Mouse (Mus musculus): Measurements from ENCODE around the gene Ermard. TPM values are rescaled to one million over a fixed set of nuclear protein-coding genes. Genes with fewer than 3 reads are reported as not detected.

Gene Ermard
- polyA plus RNA-seq, 1 experiment from 2014 or later: 96.9 TPM

DNA sequence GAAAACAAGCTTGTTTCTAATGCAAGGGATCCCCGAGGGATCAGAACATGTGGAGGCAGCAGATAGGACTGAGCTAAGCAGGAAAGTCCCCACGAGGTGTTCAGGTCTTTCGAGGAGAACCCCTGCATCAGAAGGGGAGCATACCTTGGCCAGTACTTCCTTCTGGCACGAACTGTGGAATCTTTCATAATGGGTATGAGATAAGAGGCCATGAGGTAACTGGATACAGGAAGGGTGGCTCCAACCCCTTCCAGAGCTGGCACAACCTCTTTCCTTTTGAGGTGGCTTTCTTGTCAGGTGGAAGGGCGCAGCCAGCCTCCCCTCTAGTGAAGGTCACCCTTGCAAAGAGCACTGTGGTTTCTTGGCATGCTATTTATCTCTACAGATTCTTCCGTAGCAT, 55.8 kb downstream of the Ermard start:
- Histone ChIP-seq H3K36me3 (ENCODE audit: control insufficient read depth, insufficient read depth, low read length) (no peaks in the 10 kb centered on the region), H3K9ac (ENCODE audit: low read depth, low read length) (no peak overlapping the region), H3K4me1 (ENCODE audit: control insufficient read depth, insufficient read depth, low read length) (no peaks in the 10 kb centered on the region), H3K4me3 (ENCODE audit: low read length) (no peak overlapping the region), H3K27me3 (ENCODE audit: control insufficient read depth, insufficient read depth, low read length) (no peaks in the 10 kb centered on the region), H3K9me3 (ENCODE audit: control insufficient read depth, low read length) (no peaks in the 10 kb centered on the region), H3K27ac (ENCODE audit: low read depth, low read length) (no peak overlapping the region), H3K4me2 (replicated peaks; ENCODE audit: low read depth, low read length) (no peak overlapping the region)
- 91% methylated on average over 6 of the region's 6 CpGs for WGBS
- no peak for ATAC-seq (ENCODE audit: low FRiP score, low TSS enrichment)

DNA sequence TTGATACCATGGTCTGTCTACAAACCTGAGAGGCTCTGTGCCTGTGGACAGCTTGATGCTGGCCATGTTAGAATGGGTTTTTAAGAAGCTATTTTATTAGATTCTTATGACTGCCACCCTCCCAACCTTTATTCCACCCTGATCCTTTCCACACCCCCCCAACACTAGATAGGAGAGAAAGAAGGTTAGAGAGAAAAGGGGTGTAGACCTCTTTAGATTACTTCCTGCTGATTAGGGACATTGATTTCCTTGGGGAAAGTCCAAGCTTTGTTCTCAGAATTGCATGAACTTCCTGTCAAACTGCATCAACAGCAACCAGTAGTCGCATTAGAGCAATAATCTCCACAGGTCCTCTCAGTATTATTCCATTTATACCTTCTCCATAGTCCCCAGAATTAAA, 57.7 kb downstream of the Ermard start:
- no peak overlapping the region for H3K4me2 ChIP-seq (replicated peaks; ENCODE audit: low read depth, low read length)
- 66% methylated on average over 1 of the region's 1 CpGs for WGBS
- H3K9ac ChIP-seq (ENCODE audit: low read depth, low read length): no peak overlapping the region
- H3K36me3 ChIP-seq (ENCODE audit: control insufficient read depth, insufficient read depth, low read length): no peaks in the 10 kb centered on the region
- H3K27me3 ChIP-seq (ENCODE audit: control insufficient read depth, insufficient read depth, low read length): no peaks in the 10 kb centered on the region
- no peaks in the 10 kb centered on the region for H3K4me1 ChIP-seq (ENCODE audit: control insufficient read depth, insufficient read depth, low read length)
- no peak for ATAC-seq (ENCODE audit: low FRiP score, low TSS enrichment)
- H3K4me3 ChIP-seq (ENCODE audit: low read length): no peak overlapping the region
- H3K27ac ChIP-seq (ENCODE audit: low read depth, low read length): no peak overlapping the region
- H3K9me3 ChIP-seq (ENCODE audit: control insufficient read depth, low read length): no peaks in the 10 kb centered on the region

DNA sequence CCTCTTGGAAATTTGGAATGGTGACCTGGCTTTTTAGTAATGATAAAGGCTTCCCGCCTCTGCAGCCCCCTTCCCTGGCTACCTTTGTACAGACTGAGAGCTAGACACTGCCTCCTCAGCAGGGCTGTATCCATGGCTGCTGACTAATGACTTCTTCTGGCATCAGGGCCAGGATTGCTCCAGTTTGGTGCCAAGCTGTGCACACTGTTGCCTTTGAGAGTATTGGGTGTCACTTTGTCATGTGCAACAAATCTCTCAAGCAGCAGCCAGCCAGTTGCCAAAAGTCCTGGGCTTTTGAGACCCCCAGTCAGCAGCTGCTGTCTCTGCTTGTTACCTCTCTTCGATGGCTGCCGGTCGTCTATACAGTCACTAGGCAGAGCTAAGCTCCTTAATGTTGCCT, 60.3 kb downstream of the Ermard start:
- no peak for ATAC-seq (ENCODE audit: low FRiP score, low TSS enrichment)
- Histone ChIP-seq H3K36me3 (ENCODE audit: control insufficient read depth, insufficient read depth, low read length) (no peaks in the 10 kb centered on the region), H3K4me3 (ENCODE audit: low read length) (no peak overlapping the region), H3K4me1 (ENCODE audit: control insufficient read depth, insufficient read depth, low read length) (no peaks in the 10 kb centered on the region), H3K27me3 (ENCODE audit: control insufficient read depth, insufficient read depth, low read length) (no peaks in the 10 kb centered on the region), H3K4me2 (replicated peaks; ENCODE audit: low read depth, low read length) (no peak overlapping the region), H3K9me3 (ENCODE audit: control insufficient read depth, low read length) (no peaks in the 10 kb centered on the region), H3K27ac (ENCODE audit: low read depth, low read length) (no peak overlapping the region), H3K9ac (ENCODE audit: low read depth, low read length) (no peak overlapping the region)
- 82% methylated on average over 4 of the region's 4 CpGs for WGBS

DNA sequence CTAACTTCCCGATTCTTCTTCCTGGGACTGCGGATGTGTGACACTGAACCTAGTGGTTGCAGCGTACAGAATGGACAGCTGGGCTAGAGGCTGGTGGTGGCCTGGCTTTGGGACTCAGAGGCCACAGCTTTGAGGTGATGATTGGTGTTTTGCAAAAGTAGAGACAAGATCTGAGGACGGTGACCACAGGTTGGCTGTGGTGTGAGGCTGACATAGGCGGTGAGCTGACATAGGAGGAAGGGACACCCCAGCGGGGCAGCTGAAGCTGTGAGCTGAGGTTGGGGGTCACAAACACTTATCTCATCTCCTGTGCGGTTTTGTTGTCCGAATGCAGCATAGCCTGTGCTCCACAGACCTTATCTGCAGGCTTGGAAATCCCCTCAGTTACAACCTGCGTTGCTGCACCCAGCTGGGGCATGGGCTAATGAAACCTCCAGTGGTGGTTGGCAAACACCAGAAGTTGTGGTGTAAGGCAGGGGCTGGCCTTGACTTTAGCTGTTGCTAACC, 66.2 kb downstream of the Ermard start:
- Histone ChIP-seq H3K4me2 (replicated peaks; ENCODE audit: low read depth, low read length) (no peak overlapping the region), H3K4me1 (ENCODE audit: control insufficient read depth, insufficient read depth, low read length) (peaks cover 11% of the 10 kb centered on the region), H3K9ac (ENCODE audit: low read depth, low read length) (no peak overlapping the region), H3K27ac (ENCODE audit: low read depth, low read length) (no peak overlapping the region), H3K9me3 (ENCODE audit: control insufficient read depth, low read length) (no peaks in the 10 kb centered on the region), H3K36me3 (ENCODE audit: control insufficient read depth, insufficient read depth, low read length) (no peaks in the 10 kb centered on the region), H3K27me3 (ENCODE audit: control insufficient read depth, insufficient read depth, low read length) (no peaks in the 10 kb centered on the region), H3K4me3 (ENCODE audit: low read length) (no peak overlapping the region)
- 87% methylated on average over 9 of the region's 9 CpGs for WGBS
- ATAC-seq (ENCODE audit: low FRiP score, low TSS enrichment): no peak

DNA sequence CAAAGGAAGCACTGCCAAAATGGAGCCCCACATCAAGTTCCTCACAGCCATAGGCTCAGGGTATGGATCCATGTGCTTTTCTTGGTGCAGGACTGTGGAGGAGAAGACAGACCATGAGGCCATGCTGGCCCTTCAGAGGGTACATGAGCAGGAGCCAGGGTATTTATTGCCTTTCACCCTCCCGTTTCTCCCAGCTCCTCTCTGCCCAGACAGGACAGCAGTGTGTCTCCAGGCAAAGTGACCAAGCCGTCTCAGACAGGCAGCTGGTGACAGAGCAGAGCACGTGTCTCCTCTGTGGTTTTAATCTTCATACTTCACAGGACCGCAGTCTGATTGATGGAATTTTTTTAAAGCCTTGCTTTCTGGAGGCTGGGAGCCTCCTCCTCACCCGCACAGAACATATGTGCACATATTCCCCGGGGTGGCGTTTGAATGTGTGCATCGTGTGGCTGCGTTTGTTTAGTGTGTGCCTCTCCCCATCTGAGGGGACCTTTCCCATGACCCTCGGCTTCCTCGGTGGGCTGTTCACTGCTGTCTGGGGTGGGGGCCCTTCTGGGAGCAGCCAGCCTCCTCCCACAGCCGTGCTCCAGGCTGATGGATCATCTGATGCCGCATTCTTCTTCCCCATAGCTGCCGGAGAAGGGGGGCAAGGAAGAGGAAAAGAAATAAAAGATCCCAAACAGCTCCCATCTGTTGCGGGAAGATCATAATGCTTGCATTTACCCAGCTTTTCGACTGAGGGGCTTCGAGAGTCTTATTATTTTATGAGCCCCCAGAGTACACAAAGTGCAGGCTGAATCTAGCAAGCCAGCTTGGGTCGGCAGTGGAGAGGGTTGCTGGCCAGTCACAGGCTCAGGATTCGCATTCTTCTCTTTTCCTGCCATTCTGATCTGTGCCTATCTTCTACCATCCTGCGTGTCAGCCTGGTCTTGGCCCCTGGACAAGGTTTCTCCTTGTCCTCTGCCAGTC, 67.7 kb downstream of the Ermard start:
- Histone ChIP-seq H3K9me3 (ENCODE audit: control insufficient read depth, low read length) (no peaks in the 10 kb centered on the region), H3K27me3 (ENCODE audit: control insufficient read depth, insufficient read depth, low read length) (no peaks in the 10 kb centered on the region), H3K4me2 (replicated peaks; ENCODE audit: low read depth, low read length) (peak overlapping the region; percentile 27; the same call in 1 of the 2 replicates), H3K9ac (ENCODE audit: low read depth, low read length) (no peak overlapping the region), H3K27ac (ENCODE audit: low read depth, low read length) (peak overlapping the region; percentile 4; the same call in 1 of the 2 replicates), H3K4me1 (ENCODE audit: control insufficient read depth, insufficient read depth, low read length) (peaks cover 11% of the 10 kb centered on the region), H3K36me3 (ENCODE audit: control insufficient read depth, insufficient read depth, low read length) (no peaks in the 10 kb centered on the region), H3K4me3 (ENCODE audit: low read length) (no peak overlapping the region)
- WGBS: 16% methylated on average over 20 of the region's 20 CpGs
- ATAC-seq (ENCODE audit: low FRiP score, low TSS enrichment): peak; percentile 92

DNA sequence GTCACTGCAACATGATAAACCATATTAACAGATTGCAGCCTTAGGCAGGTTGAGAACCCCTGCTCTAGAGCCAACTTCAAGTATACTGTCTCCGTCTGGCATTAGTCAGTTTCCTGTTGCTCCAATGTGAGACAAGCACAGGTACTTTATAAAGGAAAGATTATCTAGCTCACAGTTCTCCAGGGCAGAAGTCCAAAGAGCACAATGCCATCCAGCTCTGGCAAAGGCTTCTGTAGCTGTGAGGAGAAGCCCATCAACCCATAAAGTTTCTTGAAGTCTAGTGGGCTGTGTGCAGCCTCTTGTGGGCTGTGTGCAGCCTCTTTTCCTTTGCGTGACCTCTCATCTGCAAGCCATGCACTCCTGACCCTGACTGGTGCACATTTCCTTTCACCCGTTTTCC, 74.5 kb downstream of the Ermard start:
- Histone ChIP-seq H3K9me3 (ENCODE audit: control insufficient read depth, low read length) (no peaks in the 10 kb centered on the region), H3K4me2 (replicated peaks; ENCODE audit: low read depth, low read length) (no peak overlapping the region), H3K9ac (ENCODE audit: low read depth, low read length) (no peak overlapping the region), H3K27ac (ENCODE audit: low read depth, low read length) (no peak overlapping the region), H3K4me1 (ENCODE audit: control insufficient read depth, insufficient read depth, low read length) (no peaks in the 10 kb centered on the region), H3K4me3 (ENCODE audit: low read length) (no peak overlapping the region), H3K27me3 (ENCODE audit: control insufficient read depth, insufficient read depth, low read length) (no peaks in the 10 kb centered on the region), H3K36me3 (ENCODE audit: control insufficient read depth, insufficient read depth, low read length) (no peaks in the 10 kb centered on the region)
- no peak for ATAC-seq (ENCODE audit: low FRiP score, low TSS enrichment)
- WGBS: 58% methylated on average over 3 of the region's 3 CpGs

DNA sequence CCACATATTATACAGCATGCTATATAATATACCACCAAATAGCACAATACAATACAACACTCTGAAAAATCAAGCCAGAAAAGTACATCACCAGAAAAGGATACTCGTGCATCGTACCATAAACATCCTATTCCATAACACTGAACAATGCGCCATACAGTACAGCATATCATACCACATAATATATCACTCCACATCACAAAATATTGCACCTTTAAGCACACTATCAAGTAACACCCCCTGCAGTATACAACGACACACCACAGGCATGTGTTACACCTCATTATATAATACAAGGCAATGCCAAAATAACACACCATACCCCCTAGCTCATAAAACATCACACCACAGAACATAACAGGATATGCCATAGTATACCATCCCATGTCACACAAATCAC, 79.1 kb downstream of the Ermard start:
- no peak overlapping the region for H3K4me3 ChIP-seq (ENCODE audit: low read length)
- no peaks in the 10 kb centered on the region for H3K36me3 ChIP-seq (ENCODE audit: control insufficient read depth, insufficient read depth, low read length)
- no peak overlapping the region for H3K9ac ChIP-seq (ENCODE audit: low read depth, low read length)
- H3K9me3 ChIP-seq (ENCODE audit: control insufficient read depth, low read length): no peaks in the 10 kb centered on the region
- H3K4me1 ChIP-seq (ENCODE audit: control insufficient read depth, insufficient read depth, low read length): no peaks in the 10 kb centered on the region
- no peak for ATAC-seq (ENCODE audit: low FRiP score, low TSS enrichment)
- H3K27ac ChIP-seq (ENCODE audit: low read depth, low read length): no peak overlapping the region
- no peak overlapping the region for H3K4me2 ChIP-seq (replicated peaks; ENCODE audit: low read depth, low read length)
- WGBS: 92% methylated on average over 4 of the region's 4 CpGs
- no peaks in the 10 kb centered on the region for H3K27me3 ChIP-seq (ENCODE audit: control insufficient read depth, insufficient read depth, low read length)

DNA sequence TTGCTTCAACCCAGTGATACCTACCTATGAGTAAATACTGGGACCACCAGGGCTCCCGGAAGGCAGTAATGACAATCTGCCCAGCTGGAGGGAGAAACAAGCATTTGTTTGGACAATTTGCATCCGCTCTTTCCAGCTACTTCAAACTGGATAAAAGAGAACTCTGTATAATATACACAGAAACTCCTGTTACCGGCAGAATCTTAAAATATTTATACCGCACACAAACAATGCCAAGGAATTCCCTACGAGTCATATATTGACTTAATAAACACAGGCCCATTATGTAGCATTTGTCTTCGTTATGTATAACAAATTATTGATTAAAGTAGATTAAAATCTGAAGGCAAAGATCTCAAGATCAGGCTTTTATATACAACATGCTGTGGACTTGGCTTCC, 79.6 kb downstream of the Ermard start:
- no peak overlapping the region for H3K27ac ChIP-seq (ENCODE audit: low read depth, low read length)
- no peaks in the 10 kb centered on the region for H3K4me1 ChIP-seq (ENCODE audit: control insufficient read depth, insufficient read depth, low read length)
- H3K27me3 ChIP-seq (ENCODE audit: control insufficient read depth, insufficient read depth, low read length): no peaks in the 10 kb centered on the region
- H3K4me2 ChIP-seq (replicated peaks; ENCODE audit: low read depth, low read length): no peak overlapping the region
- H3K4me3 ChIP-seq (ENCODE audit: low read length): no peak overlapping the region
- H3K36me3 ChIP-seq (ENCODE audit: control insufficient read depth, insufficient read depth, low read length): no peaks in the 10 kb centered on the region
- no peaks in the 10 kb centered on the region for H3K9me3 ChIP-seq (ENCODE audit: control insufficient read depth, low read length)
- H3K9ac ChIP-seq (ENCODE audit: low read depth, low read length): no peak overlapping the region
- 84% methylated on average over 6 of the region's 6 CpGs for WGBS
- no peak for ATAC-seq (ENCODE audit: low FRiP score, low TSS enrichment)

DNA sequence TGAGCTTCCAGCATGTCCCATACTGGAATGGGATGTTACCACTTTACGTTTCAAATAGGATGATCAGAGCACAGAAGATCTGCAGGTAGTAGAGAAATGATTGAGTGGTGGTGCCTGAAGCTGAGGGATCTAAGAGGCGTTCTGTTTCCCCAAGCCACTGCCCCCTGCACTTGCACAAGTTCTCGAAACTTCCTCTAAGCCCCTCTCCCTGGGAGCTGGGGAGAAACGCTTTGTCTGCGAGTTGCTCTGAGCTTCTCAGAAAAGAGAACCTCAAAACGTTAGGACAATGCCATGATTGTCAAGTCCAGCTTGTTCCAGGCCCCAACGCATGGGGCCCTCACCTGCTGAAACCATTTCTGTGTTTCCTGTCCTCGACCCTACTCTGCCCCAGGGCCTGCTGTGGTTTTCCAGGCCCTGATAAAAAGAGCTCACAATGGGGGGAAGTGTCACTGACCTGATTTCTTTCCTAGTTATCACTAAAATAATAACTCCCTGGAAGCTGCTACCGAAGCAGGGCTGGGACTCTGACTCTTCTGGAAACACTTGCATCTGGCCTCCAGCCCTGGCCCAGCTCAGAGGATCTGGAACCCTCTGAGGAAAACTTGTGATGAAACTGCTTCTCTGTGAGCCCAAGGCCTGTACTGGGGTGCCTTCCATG, 88.8 kb downstream of the Ermard start:
- no peaks in the 10 kb centered on the region for H3K4me1 ChIP-seq (ENCODE audit: control insufficient read depth, insufficient read depth, low read length)
- no peaks in the 10 kb centered on the region for H3K27me3 ChIP-seq (ENCODE audit: control insufficient read depth, insufficient read depth, low read length)
- H3K4me2 ChIP-seq (replicated peaks; ENCODE audit: low read depth, low read length): no peak overlapping the region
- no peak overlapping the region for H3K27ac ChIP-seq (ENCODE audit: low read depth, low read length)
- H3K36me3 ChIP-seq (ENCODE audit: control insufficient read depth, insufficient read depth, low read length): no peaks in the 10 kb centered on the region
- 74% methylated on average over 9 of the region's 9 CpGs for WGBS
- no peaks in the 10 kb centered on the region for H3K9me3 ChIP-seq (ENCODE audit: control insufficient read depth, low read length)
- H3K4me3 ChIP-seq (ENCODE audit: low read length): no peak overlapping the region
- H3K9ac ChIP-seq (ENCODE audit: low read depth, low read length): no peak overlapping the region
- ATAC-seq (ENCODE audit: low FRiP score, low TSS enrichment): no peak

Data from kidney, embryonic 14.5 days (tissue).